Mouse (Mus musculus): ENCODE results near the gene Dennd2d.

Dennd2d gene

GRCm38 (mm10) chr3:106496045-106496721 lies 14.0 kb downstream of the Dennd2d start:
- DNase-seq: peak; percentile 83

DNA sequence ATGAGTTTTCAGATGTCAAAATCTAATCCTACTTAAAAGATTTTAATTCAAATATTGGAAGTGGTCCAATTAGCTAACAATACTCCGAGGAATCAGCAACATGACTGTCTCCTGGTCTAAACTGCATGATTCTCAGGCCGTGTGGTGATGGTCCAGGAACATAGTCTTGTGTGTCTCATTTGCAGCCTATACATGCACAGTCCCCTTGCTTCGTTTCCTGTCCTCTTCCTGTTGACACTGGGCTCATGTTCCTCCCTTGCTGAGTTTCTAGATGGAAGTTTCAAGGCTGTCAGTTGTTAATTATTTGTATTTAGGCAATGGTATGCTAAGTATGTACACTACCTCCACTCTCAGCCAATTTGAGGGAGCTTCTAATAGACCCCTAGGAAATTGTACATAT lies 14.8 kb downstream of the Dennd2d start:
- no peak for DNase-seq

DNA sequence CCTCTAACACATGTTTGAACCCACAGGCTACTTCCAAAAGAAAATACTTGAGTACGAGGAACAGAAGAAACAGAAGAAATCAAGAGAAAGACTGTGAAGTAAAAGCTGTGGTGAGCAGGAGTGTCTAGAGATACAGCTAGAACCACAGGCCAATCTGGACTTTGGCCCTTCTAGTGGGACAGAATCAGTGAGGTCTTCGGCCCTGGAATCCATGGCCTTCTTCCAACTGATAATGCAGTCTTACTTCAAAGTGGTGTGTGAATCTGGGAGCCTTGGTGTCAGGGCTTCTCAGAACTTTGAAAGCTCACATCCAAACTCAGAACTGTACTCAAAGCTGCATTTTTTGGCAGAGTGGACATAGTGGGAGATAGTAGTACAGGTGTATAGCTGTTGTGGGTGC lies 18.3 kb downstream of the Dennd2d start:
- DNase-seq: no peak

- DNase-seq: no peak
These were observed 20.7 kb downstream of the Dennd2d start for GRCm38 (mm10) chr3:106502892-106503291.

- no peak for DNase-seq
These were observed 28.5 kb downstream of the Dennd2d start for GRCm38 (mm10) chr3:106510669-106511068.

GRCm38 (mm10) chr3:106515016-106515415 lies 32.8 kb downstream of the Dennd2d start:
- no peak for DNase-seq

DNA sequence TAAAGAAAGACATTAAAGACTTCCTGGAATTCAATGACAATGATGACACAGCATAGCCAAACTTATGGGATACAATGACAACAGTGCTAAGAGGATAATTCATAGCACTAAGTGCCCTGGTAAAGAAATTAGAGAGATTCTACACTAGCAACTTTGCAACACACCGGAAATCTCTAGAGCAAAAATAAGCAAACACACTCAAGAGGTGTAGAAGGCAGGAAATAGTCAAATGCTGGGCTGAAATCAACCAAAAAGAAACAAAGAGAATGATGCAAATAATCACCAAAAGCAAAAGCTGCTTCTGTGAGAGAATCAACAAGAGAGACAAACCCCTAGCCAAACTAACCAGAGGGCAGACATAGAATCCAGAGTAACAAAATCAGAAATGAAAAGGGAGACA lies 40.5 kb downstream of the Dennd2d start:
- no peak for DNase-seq

DNA sequence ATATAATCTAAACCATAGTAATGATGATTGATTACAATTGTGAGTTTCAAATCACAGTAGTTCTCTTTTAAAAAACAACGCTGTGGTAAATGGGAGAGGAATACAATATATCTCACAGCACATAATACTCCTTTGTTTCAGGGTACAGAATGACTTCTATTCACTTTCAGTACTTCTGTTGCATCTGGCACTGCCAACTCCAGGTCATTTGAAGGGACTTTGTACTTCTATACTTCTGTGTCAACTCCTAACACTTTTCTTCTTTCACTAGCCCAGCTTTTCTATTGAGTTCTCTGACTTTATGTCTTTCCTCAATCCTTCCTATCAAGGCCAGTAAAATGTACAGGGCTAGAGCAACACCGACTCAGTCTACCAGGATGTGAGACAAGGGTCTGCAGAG lies 44.2 kb downstream of the Dennd2d start:
- DNase-seq: no peak

DNA sequence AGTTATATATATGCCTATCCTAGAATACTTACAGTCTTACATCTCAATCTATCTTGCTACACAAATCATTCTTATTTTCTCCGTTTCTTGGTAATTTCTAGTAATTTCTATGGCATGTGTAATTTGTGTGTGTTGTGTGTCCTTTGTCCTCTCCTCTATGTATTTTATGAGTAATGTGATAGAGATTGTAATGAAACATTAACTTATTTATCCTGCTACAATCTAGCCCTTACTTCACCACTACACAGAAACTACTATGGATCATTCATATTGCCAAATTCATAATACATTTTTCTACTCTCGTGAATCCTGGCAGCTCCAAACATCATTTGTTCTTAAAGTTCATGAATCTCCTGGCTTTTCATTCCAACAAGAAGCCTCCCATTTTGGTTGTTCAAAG lies 45.8 kb downstream of the Dennd2d start:
- DNase-seq: no peak

- no peak for DNase-seq
These were observed 51.1 kb downstream of the Dennd2d start for GRCm38 (mm10) chr3:106533277-106533676.

GRCm38 (mm10) chr3:106544721-106545316 lies 62.6 kb downstream of the Dennd2d start:
- DNase-seq: no peak

DNA sequence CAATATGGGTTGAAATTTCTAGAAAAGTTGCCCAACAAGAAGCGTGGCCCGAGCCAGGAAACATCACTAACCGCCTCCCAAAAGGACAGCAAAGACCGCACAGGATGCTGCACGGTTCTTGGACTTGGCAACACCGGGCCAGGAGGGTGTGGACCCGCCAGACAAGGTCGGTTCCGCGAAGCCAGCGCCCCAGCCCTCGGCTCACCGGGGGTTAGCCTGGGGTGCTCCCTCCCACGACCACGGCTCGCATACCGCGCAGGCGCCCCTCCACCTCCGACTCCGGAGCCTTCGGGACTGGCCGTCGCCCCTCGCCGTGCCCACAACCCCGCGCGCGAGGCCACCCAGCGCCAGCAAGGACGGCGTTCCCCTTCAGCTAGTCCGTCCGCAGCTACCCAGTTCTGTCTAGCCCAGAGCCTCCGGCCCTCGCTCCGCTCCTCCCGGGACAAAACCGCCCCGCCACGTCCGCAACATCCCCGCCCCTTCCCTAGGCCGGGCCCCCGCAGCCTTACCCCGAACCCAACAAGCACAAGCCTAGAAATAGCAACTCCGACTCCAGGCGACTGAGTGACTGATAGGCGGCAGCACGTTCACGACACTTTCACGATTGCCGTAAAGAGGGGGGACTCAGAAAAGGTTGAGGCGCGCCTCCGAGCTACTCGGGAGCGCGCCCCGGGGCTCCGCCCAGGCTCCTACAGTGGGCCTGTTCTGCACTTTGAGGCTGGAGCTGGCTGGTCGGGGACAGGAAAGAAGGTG lies 65.1 kb downstream of the Dennd2d start, which contains the start of the genes Dram2 and Cept1:
Gene Dram2 (plus strand): TSS at position 628 of the 753 bp plus-strand sequence.
Gene Cept1 (minus strand): TSS at position 632 of the 753 bp plus-strand sequence.
- peak; percentile 99 for DNase-seq

DNA sequence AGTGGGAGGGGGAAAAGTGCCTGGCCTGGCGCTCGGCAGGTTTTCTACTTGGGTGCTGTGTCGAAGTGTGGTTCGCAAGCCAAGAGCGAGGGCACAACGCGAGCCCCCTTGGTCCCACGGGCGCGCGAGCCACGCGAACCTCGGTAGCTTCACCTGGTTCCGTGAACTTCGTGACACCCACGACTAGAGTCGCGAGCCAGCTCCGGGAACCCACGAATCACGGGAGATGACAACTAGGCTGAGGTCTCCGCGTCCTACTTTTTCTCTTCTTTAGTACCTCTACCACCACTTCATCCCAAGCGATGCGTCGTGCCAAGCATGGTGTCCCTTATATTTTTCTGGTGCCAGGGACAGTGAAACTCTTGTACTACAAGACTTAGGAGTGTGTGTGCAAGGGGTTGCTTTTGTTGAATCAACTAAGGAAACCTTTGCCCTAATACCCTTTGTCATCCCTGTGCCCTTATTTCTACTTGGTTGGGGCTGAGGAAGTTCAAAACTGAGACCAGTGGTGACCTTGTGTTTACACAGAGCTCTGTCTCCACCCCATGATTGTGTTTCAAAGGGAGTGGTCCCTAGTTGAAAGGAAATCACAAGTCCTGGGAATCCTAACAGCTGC lies 65.8 kb downstream of the Dennd2d start:
- peak; percentile 83 for DNase-seq

GRCm38 (mm10) chr3:106548971-106549370 lies 66.8 kb downstream of the Dennd2d start:
- no peak for DNase-seq
